Mouse (Mus musculus) left cerebral cortex, postnatal 10 days (tissue): ENCODE measurements around the gene Mkrn2. TPM values are rescaled to one million over a fixed set of nuclear protein-coding genes. Genes with fewer than 3 reads are reported as not detected.

Source experiments
- DNase-seq, 2 experiments: peaks; one replicate each; pipeline ENCODE4 v3.0.0; 2021 to 2022; ENCODE audit warnings: low spot score in 2 of 2, mixed read lengths in 1 of 2; ENCODE audit errors: extremely low spot score in 1 of 2
- intact Hi-C: fragments of 180-260 bp; cut with DNase I; formaldehyde crosslinking; loops from one replicate; pipeline ENCODE4 v1.15.1; 2025
- total RNA-seq, 2 experiments: library from RNA; stranded (reverse); gene quantifications; 2 replicates each; pipeline ENCODE4 v1.2.3; 2021

Mkrn2 gene
- total RNA-seq = 10 to 100 TPM; 36.0 to 39.5 TPM

DNA sequence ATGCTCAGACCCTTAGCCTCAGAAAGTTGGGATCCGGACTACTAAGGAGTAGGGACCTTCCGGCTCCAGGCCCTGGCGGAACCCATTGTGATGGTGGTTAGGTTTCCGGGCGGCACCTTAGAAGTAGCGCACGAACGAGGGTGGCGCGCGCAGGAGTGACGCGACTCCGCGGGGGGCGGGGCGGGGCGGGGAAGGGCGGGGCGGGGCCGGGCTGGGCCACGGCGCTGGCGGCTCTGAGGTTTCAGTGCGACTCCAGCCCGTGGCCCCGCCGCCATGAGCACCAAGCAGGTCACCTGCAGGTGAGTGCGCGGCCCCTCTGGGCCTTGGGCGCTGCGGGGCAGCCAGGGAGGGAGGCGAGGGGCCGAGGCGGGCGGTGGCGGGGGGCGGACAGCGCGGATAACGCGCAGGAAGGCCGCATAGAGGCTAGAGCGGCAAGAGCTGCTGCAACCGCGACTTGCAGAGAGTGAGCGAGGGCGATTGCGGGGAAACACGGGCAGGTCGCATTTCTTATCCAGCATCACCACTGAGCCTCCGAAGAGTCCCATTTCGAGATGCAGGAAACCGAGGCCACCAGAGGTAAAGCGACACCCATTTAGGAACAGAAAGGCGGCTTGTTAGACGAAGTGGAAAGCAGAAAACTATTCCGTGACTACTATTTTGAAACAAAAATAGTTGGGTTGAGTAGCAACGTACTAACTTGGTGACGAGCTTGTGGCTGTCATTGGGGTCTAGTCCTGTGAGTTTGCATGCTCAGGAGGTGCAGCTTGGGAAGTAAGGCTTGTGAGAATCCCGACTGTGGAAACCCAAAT is at the start of gene Mkrn2:
Gene Mkrn2, plus strand, starts transcription at position 188 of the 809 bp plus-strand sequence.
- peak; percentile 80 to 90 for DNase-seq
- intact Hi-C loops = loop anchor here (5.0 kb wide), 1 partner anchor 75 kb away; the partner anchor contains the start of gene Raf1

DNA sequence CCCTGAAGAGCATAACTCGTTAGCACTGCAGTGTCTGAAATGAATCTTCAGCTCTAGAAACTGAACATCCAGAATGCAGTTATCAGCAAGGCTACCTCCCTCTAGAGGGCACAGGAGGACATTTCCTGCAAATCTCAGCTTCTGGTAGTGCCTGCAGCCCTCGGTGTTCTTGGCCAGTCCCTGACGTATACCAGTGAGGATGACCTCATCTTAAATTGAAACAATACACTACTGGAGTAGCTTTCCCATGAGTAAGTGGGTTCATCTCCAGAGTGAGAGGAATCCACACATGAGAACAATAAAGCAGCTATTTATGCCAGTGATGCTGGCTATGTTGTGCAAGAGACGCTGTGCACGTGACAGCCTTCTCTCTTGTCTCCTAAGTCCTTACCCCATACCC is 46.2 kb upstream of the Mkrn2 start:
- DNase-seq = no peak
- intact Hi-C loops = no loop called here

DNA sequence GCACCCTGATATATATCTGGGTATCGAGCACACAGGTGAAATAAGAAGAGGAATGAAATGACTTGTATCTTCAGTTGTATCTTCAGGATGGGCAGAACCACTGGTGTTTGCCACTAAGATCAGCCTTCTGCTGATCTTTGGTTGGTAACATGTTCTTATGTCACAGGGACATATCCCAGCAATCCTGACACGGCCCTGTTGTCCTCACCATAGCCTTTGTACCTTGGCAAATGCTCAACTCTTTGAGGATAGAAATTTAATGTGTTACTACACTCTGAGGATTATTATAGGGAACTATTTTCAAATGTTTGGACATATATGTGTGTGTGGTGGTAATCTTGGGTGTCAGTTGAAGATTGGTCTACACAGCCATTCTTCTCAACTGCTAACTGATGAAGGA is 43.5 kb upstream of the Mkrn2 start:
- no peak for DNase-seq
- intact Hi-C loops = no loop called here

DNA sequence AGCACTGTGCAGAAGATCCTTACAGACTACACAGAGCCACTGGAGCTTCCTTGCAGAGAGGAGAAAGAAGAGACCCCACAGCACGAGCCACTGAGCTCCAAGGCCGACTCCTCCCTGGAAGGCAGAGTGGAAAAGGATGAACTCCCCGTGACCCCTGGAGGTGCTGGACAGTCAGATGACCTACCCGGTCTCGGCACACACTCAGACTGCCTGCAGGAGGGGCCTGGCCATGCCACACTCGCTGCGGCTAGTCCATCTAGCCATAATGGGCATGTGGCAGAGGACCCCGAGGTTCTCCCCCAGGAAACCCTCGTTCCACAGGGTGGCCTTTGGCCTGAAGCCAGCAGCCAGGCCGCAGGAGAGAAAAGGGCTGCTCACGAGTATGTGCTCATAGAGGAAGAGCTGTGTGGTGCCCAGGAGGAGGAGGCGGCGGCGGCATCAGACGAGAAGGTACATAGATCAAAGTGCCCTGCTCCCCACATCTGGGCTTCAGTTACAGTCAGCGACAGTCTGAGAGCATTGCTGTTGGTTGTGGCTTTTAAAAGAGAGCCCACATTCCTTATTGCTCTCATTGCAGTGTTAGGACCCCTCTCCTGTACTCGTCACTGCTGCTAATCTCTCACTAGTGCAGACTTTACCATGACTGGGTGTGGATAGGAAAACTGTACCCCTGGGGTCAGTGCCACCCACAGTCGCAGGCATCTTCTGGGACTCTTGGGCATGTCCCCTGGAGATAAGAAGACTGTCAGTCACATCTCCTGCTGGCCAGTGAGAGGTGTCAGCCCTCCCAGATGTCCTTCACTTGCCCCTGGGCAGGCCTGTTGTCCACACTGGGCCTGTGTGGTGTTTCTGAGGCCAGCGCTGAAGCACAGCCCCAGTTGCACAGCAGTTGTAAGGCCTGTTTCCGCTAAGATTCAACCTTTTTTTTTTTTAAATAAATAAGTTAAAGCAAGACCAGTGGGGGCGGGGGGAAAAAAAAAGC is 41.8 kb upstream of the Mkrn2 start:
- intact Hi-C loops = no loop called here
- DNase-seq = peak in 1 of 2 experiments; percentile 43

DNA sequence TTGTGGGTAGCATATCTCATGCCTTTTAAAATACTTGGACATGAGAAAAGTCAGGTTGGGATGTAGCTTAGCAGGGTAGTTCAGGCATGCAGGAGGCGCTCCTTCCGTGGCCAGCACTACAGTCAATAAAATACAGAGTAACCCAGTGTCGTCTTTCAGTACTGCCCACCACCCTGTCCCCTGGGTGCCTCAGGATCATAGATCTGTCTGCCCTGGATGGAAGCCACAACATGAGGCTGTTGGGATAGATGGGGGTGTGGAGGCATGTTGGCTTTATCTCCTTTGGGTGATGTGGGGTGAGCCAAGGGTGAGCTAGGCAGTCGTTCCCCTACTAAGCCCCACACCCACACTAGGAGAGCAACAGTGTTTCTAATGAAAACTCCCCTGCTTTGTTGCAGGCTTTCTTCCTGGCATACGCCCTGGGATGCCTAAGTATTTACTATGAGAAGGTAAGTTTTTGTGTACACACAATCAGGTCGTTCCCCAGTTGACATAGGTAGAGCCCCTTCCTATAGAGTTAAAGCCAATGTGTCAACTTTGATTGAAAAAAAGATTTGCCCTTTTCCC is 36.1 kb upstream of the Mkrn2 start:
- intact Hi-C loops = no loop called here
- no peak for DNase-seq

DNA sequence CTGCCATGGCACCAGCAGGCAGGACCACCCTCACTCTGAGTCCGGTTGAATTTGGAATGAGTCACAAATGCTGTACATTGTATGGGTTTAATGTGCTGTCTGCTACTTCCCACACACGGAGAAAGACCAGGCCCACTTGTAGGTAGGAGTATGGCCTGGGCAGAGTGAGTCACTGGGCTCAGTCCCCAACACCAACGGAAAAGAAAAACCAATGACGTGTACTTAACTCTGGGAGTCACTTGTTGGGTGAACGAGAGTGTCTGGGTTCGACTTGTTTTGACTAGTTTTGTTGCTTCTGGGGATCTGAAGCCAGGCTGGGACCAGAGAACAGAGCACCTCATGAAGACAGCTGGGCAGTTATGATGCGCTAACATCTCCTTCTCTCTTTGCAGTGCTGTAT is 27.5 kb upstream of the Mkrn2 start:
- DNase-seq = no peak
- intact Hi-C loops = no loop called here

DNA sequence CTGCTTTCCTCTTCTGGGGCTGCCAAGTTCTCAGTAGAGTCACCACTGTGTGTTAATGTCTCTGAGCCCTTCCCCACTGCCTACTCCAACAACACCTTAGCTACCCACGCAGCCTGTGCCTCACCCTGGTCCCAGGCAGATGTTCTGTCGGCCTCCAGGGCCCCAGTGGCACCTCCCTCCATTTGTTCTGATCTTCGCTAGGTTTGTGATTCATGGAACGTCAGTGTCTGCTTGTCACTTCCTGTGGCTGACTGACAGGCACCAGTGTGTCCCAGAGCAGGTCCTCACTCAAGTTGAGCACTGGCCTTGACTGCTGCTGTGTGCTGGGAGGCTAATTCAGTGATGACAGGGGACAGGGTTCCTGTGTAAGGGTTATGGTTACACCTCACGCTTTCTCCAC is 24.3 kb upstream of the Mkrn2 start:
- DNase-seq = no peak
- intact Hi-C loops = no loop called here

DNA sequence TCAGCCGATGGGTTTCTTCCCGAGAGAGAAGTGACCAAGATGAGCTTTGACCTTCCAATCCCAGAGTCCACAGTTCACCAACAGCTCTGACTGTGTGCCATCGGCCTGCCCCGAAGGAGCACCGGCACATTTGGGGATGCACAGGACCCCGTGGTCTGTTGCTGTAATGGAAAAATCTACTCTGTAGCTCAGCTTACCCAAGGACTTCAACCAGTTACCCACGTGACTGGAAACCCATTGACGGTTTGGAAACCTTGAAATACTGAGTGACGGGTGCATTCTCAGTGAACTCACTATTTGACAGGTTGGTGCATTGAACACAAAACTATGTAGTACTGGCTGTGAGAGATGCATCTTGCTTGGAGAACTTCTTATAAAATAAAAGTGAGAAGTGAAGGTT is 23.8 kb upstream of the Mkrn2 start:
- no peak for DNase-seq
- intact Hi-C loops = no loop called here

DNA sequence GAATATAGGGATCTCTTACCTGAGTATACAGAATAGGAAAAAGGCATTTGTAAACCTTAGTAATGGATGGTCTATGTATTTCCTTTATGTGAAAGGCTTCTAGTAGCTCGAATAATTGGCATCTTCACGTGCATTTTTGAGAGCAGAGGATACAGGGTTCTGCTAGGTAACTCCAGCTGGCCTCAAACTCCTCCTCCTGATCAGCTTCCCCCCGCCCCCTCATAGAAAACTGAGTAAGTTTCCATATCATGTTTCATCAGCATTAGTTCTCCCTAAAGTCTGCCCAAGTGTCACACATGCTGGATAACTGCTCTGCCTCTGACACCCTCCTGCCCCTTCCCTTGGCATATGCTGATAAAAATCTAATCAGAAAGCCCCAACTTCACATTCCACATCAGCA is 20.9 kb upstream of the Mkrn2 start:
- DNase-seq = no peak
- intact Hi-C loops = no loop called here

DNA sequence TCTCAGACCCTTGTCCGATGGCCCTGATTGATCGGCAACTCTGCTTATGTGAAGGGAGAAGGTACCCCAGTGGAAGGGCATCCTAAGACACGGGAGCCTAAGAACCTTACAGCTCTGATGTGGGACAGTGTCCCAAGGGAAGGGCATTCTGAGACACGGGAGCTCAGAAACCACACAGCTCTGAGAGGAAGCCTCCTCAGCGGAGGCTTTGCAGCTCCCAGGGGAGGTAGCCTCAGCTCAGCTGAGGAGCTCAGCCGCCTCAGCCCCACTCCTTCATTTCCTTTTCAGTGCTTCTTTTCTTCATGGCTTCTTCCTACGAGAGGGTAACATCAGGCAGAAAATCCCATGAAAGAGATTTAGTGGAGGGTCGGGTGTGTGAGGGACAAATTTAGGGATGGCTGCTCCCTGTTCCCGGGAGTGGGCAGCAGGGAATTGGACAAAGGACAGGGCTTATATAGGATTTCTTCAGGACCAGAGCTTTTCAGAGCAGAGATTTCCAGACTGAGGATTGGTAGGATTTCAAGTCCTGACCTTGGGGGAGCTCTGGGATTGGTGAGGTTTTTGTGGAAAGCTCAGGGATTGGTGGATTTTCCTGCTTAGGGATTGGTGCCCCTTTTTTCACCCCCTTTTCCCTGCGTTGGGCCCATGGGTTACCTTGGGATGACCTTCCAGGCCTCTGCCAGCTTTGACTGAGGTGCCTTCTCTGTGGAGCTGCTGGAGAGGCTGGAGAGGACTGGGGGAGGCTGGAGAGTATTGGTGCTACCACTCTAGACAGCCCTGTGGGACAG is 19.2 kb upstream of the Mkrn2 start:
- intact Hi-C loops = no loop called here
- no peak for DNase-seq

DNA sequence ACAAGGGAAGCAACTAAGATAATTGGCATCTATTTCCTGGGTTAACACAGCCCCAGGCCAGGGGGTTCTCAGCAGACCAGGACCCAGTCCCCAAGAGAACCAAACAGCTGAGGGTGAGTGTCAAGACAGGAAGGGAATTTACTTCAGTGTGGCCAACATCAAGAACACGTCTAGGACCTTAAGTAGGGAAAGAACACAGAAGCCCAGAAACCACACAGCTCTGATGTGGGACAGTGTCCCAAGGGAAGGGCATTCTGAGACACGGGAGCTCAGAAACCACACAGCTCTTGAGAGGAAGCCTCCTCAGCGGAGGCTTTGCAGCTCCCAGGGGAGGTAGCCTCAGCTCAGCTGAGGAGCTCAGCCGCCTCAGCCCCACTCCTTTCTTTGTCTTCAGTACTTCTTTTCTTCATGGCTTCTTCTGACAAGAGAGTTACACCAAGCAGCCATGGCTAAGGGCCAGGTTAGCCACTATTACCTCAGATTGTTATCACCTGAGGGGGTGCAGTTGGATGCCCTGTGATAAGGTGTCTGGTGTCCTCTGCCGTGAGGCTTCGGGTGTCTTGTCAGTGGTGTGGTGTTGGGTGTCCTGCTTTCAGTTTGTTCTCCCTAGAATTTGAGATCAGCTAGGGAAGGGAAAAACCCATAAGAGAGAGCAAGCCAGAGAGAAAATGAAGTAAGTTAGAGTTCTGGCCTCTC is 18.1 kb upstream of the Mkrn2 start:
- intact Hi-C loops = no loop called here
- no peak for DNase-seq

DNA sequence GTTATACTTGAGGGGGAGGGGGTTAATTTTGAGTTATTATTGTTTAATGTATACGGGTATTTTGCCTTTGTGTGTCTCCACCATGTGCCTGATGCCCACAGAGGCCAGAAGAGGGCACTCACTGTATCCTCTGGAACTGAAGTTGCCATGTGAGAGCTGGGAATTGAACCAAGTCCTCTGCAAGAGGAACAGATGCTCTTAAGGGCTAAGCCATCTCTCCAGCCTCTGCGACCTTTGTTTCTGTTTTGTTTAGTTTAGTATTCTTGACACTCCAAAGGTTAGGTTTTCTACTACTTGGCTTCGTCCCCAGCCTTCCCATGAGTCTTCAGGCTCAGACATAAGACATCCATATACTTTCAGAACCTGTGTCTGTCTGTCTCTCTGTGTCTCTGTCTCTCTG is 17.5 kb upstream of the Mkrn2 start:
- no peak for DNase-seq
- intact Hi-C loops = no loop called here

DNA sequence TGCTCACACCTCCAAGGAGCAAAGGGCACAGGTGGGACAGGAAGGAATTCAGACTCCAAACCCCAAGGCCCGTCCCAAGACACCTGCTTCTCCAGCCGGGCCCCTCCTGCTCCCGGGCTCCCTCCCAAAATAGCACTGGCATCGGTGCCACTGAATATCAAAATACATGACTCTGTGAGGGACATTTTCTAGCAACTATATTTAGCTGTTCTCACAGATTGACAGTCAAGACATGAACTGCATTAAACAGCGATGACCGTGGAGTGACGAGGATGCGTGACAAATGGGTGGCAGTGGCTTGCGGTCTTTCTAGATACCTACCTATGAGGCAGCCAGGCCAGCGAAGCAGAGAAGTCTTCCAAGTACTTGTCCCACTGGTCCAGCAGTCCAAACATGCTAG is 15.4 kb upstream of the Mkrn2 start:
- intact Hi-C loops = no loop called here
- no peak for DNase-seq

DNA sequence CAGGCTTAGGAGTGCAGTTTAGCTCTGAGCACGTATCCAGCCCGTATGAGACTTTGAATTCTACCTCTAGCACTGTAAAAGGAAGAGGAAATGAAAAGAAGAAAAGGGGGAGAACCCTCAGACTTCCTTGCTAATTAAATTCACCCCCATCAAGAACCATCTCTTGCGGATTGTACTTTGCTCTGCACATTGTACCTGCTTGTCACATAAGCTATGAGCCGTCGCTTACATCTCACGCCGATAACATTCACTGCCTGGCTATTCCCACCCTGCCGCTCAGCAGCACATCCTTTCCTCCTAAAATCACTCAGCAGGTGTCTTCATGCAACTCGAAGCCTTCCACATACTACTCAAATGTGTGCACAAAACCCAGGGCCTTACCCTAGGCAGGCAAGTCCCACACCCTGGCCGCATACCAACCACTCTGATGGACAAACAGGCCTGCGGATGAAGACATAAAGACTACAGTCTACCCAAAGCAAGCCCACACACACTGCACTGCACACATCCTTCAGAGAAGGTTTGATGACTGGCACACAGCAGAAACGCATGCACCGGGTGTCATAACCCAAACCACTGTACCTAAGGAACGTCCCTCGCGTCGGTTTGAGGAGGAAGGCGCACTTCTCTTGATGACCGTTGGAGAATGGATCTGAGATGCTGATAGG is 9.9 kb upstream of the Mkrn2 start:
- intact Hi-C loops = no loop called here
- DNase-seq = no peak

DNA sequence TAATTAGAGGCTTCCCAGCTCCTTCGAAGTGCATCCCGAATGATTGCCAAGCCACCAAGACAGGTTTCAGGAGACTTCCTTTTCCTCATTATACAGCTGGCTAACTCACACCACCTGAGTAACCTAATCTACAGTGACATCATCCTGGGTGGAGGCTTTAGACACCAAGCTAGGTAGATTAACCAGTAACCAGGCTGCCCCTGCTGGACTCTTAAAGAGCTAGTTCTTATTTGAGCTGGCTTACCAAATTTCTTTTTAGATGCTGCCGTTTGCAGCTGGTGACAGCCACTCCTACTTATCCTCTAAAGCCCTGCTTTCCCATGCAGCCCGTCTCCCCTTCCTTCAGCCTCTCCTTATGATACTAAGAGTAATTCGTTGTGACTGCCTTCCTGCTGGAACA is 9.2 kb upstream of the Mkrn2 start, which contains the start of gene Mkrn2os:
Gene Mkrn2os, minus strand, starts transcription at position 119 of the 400 bp plus-strand sequence.
- no peak for DNase-seq
- intact Hi-C loops = no loop called here

DNA sequence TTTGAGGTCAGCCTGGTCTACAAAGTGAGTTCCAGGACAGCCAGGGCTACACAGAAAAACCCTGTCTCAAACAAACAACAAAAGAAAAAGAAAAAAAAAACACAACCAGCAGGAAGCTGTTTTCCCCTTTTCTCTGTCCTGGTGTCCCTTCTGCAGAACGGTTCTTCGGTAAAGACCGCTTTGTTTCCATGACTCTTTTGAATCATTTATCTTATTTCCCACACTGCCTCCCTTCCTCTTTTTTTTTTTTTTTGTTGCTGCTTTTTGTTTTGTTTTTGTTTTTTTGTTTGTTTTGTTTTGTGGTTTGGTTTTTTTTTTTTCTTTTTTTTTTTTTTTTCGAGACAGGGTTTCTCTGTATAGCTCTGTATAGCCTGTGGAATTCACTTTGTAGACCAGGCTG is 8.4 kb upstream of the Mkrn2 start:
- intact Hi-C loops = no loop called here
- DNase-seq = no peak

DNA sequence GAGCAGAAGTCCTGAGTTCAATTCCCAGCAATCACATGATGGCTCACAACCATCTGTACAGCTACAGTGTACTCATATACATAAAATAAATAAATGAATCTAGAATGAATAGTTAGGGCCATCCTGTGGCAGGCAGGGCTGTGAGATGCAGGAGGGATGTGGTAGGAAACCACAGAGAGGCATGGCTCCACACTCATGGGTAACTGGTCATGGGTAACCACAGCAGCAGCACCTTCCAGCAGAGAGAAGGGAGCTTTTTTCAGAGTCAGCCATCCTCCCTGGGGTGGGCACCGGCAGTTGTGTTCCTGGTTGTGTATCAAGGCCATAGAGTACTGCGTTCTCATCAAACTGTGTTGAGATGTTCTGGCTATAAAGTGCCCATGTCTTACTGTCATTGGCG is 7.2 kb upstream of the Mkrn2 start:
- intact Hi-C loops = no loop called here
- no peak for DNase-seq

DNA sequence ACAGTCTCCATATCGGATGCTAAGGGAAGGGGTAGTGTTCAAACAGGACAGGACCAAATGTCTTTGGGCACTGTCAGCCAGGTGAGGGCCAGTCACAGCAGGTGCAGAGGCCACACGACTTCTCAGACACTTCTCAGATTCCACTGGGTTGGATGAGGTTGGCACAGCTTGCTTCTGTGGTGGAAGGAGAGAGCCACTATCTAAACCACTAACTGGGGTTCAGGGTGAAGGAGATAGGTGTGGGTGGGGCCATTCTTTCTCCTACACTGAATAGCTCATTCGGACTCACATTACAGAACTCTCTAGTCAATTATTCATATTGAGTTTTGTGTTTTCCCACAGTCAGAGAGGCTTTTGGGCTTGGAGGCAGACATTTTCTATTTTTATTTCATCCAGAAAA is 6.0 kb upstream of the Mkrn2 start:
- intact Hi-C loops = no loop called here
- no peak for DNase-seq
